Mouse (Mus musculus) macrophage (primary cell): ENCODE measurements at regions not wholly inside any gene's neighbourhood (a gene's known extent, or its start where the extent isn't known, plus 50 kb on each side); places are given as distances from the start of the nearest gene placed in this dataset.

Experiments
- H3K27ac ChIP-seq: fragments of 350-480 bp; formaldehyde crosslinking; 2 replicates; pipeline ENCODE4 v1.9.0; 2021
- H3K36me3 ChIP-seq: fragments of 350-480 bp; formaldehyde crosslinking; 2 replicates; pipeline ENCODE4 v1.9.0; 2021; ENCODE audit errors: inconsistent target
- H3K4me3 ChIP-seq: fragments of 350-480 bp; formaldehyde crosslinking; 2 replicates; pipeline ENCODE4 v1.9.0; 2021; ENCODE audit errors: inconsistent target
- H3K79me2 ChIP-seq: fragments of 350-480 bp; formaldehyde crosslinking; 2 replicates; pipeline ENCODE4 v1.9.0; 2021; ENCODE audit errors: inconsistent target
- WGBS: methylation state at CpG from one replicate; pipeline ENCODE4 v1.1.7; 2026; ENCODE audit warnings: inconsistent platforms; ENCODE audit not compliant: missing documents; 5-methylcytosine and 5-hydroxymethylcytosine counted together

- H3K27ac ChIP-seq = no peak overlapping the region
- no peaks in the 10 kb centered on the region for H3K36me3 ChIP-seq
- no peaks in the 10 kb centered on the region for H3K79me2 ChIP-seq
- WGBS = 42% methylated on average over 4 of the region's 4 CpGs
- H3K4me3 ChIP-seq = no peak overlapping the region
Observed at GRCm38 (mm10) chr16:76544972-76545371, 171.3 kb upstream of the Nrip1 start.

- Histone ChIP-seq H3K36me3 (no peaks in the 10 kb centered on the region), H3K4me3 (no peak overlapping the region), H3K79me2 (no peaks in the 10 kb centered on the region), H3K27ac (no peak overlapping the region)
- 81% methylated on average over 5 of the region's 5 CpGs for WGBS
Observed at GRCm38 (mm10) chr16:76540964-76541363, 167.3 kb upstream of the Nrip1 start.

GRCm38 (mm10) chr16:76540328-76540923, 166.8 kb upstream of the Nrip1 start:
- Histone ChIP-seq H3K79me2 (no peaks in the 10 kb centered on the region), H3K27ac (no peak overlapping the region), H3K36me3 (no peaks in the 10 kb centered on the region), H3K4me3 (no peak overlapping the region)
- 83% methylated on average over 8 of the region's 8 CpGs for WGBS

DNA sequence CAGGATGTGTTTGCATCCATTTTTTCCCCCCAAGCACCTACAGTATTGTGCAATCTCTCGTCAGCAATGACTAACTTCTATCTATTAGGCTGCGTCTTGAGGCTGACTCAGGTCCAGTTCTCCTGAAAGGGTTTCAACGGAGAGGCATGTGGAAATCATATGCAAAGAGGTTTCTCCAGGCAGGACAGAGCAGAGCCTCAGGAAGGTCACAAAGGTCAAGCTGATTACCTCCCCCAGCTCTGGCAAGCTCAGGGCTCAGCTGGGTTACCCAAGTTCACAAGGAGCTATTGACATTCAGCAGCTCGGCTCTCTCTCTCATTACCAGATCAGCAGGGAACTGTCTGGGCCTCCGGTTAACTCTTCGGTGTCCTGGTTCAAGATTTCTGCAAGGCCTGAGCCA, 166.0 kb upstream of the Nrip1 start:
- H3K79me2 ChIP-seq = no peaks in the 10 kb centered on the region
- H3K4me3 ChIP-seq = no peak overlapping the region
- 46% methylated on average over 6 of the region's 6 CpGs for WGBS
- no peak overlapping the region for H3K27ac ChIP-seq
- H3K36me3 ChIP-seq = no peaks in the 10 kb centered on the region

- no peak overlapping the region for H3K27ac ChIP-seq
- WGBS = 36% methylated on average over 11 of the region's 11 CpGs
- H3K79me2 ChIP-seq = no peaks in the 10 kb centered on the region
- H3K36me3 ChIP-seq = no peaks in the 10 kb centered on the region
- no peak overlapping the region for H3K4me3 ChIP-seq
Observed at GRCm38 (mm10) chr16:76537871-76538270, 164.2 kb upstream of the Nrip1 start.

DNA sequence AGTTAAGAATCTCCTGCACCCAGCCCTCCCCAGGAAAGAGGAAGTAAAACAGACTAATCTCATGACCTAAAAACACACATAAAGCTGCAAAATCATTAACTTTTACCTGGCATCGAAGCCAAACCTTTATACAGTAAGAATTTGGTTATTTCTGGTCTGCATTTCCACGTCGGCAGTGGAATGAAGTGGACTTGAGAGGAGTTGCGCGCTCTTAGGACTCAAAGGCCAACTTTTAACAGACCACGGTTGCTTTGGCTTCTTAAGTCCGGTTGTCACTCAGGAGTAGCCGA, 159.2 kb upstream of the Nrip1 start:
- Histone ChIP-seq H3K27ac (no peak overlapping the region), H3K79me2 (no peaks in the 10 kb centered on the region), H3K4me3 (no peak overlapping the region; the same call in 1 of the 2 replicates), H3K36me3 (no peaks in the 10 kb centered on the region)
- WGBS = 7% methylated on average over 8 of the region's 8 CpGs

DNA sequence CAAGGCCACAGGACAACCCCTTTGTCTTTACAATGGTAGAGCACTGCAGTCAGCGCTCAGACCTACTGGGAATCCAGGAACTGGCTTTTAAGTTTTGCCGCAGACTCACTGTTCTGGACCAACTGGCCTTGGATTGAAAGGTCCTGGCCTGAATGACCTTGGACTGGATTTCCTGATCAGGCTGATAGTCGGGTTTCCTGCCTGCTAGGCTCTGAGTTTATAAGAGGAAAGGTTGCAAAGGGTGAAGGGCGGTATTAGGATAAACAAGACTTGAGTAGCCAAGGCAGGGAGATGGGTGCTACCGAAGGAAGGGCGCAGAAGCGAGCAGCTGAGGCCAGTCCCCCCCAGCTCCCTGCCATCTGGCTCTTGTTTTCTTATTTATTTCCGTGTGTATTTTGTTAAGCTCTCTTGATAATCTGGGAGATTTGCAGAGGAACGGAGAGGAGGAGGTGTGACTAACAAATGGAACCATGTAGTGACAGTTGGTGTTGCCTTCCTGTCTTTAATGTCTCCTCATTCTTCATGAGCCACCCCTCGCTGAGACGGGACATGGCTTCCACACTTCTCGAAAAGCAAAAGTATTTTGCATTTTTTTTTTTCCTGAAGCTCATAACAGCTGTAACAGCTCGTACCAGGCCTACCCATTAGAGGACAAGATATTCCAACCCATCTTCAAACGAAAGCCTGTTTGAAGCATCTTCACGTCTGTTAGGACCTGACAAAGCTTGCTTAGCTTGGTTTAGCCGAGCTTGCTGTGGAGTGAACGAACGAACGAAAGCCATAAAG, 158.7 kb upstream of the Nrip1 start:
- 42% methylated on average over 19 of the region's 19 CpGs for WGBS
- Histone ChIP-seq H3K36me3 (no peaks in the 10 kb centered on the region), H3K79me2 (no peaks in the 10 kb centered on the region), H3K27ac (no peak overlapping the region), H3K4me3 (no peak overlapping the region; the same call in 1 of the 2 replicates)

- H3K4me3 ChIP-seq = no peak overlapping the region
- H3K36me3 ChIP-seq = no peaks in the 10 kb centered on the region
- 76% methylated on average over 3 of the region's 3 CpGs for WGBS
- no peaks in the 10 kb centered on the region for H3K79me2 ChIP-seq
- H3K27ac ChIP-seq = no peak overlapping the region
Observed at GRCm38 (mm10) chr16:76530886-76531285, 157.3 kb upstream of the Nrip1 start.

DNA sequence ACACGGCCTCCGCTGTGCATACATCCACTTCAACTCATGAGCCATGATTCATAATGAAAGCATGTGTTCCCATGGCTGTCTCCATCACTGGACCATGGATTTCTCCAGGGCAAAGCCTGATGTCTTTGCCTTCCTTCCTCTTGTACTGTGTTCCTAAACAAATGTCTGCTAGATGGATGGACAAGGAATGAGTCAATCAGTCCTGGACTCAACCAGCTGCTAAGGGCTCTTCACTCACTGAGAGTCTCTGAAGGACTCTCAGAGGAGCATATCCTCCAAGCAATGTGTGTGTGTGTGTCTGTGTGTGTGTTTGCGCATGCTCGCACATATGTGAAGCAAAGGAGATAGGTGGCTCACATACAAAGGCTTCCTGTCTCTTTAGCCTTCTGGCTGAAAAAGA, 156.0 kb upstream of the Nrip1 start:
- H3K79me2 ChIP-seq = no peaks in the 10 kb centered on the region
- no peak overlapping the region for H3K27ac ChIP-seq
- no peaks in the 10 kb centered on the region for H3K36me3 ChIP-seq
- WGBS = 95% methylated on average over 4 of the region's 4 CpGs
- no peak overlapping the region for H3K4me3 ChIP-seq

- 3% methylated on average over 5 of the region's 6 CpGs for WGBS
- Histone ChIP-seq H3K4me3 (no peak overlapping the region; the same call in 1 of the 2 replicates), H3K36me3 (no peaks in the 10 kb centered on the region), H3K79me2 (no peaks in the 10 kb centered on the region), H3K27ac (peak overlapping the region; percentile 13; the same call in 1 of the 2 replicates)
Observed at GRCm38 (mm10) chr16:76527106-76527949, 153.7 kb upstream of the Nrip1 start.

DNA sequence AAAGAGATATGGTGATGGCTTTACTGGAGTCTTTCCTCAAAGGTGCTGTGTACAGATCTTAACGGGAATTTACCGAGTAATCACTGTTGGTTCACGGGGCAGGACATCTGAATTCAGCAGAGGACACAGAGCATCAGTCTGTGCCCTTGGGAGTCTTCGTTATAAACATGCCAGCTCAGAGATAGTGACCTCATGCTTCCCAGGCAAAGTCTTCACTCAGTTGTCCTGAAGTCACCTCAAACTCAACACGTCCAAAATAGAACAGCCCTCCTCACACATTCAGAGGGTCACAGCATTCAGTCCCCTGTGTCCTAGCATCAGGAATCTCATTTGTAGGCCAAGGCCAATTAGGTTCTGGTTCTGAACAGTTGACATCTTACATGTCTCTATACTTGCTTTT, 151.9 kb upstream of the Nrip1 start:
- H3K4me3 ChIP-seq = no peak overlapping the region
- H3K79me2 ChIP-seq = no peaks in the 10 kb centered on the region
- H3K27ac ChIP-seq = no peak overlapping the region
- 96% methylated on average over 5 of the region's 5 CpGs for WGBS
- no peaks in the 10 kb centered on the region for H3K36me3 ChIP-seq

GRCm38 (mm10) chr16:76524921-76525320, 151.3 kb upstream of the Nrip1 start:
- Histone ChIP-seq H3K79me2 (no peaks in the 10 kb centered on the region), H3K4me3 (no peak overlapping the region), H3K27ac (no peak overlapping the region), H3K36me3 (no peaks in the 10 kb centered on the region)
- WGBS = 61% methylated on average over 4 of the region's 4 CpGs

GRCm38 (mm10) chr16:76521142-76521541, 147.5 kb upstream of the Nrip1 start:
- no peaks in the 10 kb centered on the region for H3K79me2 ChIP-seq
- H3K36me3 ChIP-seq = no peaks in the 10 kb centered on the region
- no peak overlapping the region for H3K4me3 ChIP-seq
- H3K27ac ChIP-seq = no peak overlapping the region
- 91% methylated on average over 6 of the region's 6 CpGs for WGBS

- 40% methylated on average over 3 of the region's 3 CpGs for WGBS
- Histone ChIP-seq H3K27ac (no peak overlapping the region), H3K79me2 (no peaks in the 10 kb centered on the region), H3K36me3 (no peaks in the 10 kb centered on the region), H3K4me3 (no peak overlapping the region)
Observed at GRCm38 (mm10) chr16:76520643-76520993, 147.0 kb upstream of the Nrip1 start.
